Mouse (Mus musculus) layer of hippocampus, adult 9-11 months (tissue): ENCODE measurements around the gene Cers2.

ENCODE experiments used
- DNase-seq: peaks from one replicate; pipeline ENCODE4 v3.0.0; 2022

Gene Cers2

DNA sequence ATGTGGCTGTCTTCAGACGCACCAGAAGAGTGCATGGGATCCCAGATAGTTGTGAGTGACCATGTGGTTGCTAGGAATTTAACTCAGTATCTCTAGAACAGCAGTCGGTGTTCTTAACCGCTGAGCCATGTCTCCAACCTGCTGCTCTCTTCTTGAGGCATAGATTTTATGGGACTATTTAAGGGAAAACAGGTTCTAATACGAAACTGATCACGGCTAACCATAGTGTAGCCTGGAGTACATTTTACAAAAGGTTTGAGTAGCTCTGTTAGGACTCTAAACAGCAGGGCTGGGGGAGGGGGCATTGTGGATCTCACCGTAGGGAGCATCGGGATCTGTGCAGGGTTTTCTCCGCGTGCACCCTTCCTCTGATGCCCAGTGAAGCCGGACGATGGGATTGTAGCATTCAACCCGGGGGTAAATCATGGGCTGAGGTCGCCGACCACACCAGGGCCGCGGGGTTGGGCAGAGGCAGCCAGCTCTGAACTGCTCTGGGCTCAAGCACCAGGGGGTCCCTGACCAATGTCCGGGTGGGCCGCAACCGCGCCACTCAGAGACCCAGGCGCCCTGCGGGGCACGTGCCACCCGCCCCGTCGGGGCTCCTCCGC is at the start of gene Cers2:
Cers2 (plus strand) TSS at position 306 of the 608 bp plus-strand sequence.
- DNase-seq, result no peak

DNA sequence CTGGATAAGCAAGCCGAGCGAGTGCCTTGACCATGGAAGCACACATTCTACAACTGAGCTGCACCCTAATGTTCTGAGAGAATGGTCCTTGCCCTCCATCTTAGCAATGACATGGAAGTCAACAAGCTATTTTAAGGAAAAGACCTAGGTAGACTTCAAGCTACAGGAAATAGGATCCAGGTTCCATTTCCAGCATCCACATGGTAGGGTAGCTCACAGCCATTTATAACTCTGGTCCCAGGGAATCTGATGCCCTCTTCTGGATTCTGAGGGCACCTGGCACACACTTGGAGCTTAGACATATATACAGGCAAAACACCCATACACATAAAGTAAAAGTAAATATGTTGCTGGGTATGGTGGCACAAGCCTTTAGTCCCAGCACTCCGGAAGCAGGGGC is 48.5 kb upstream of the Cers2 start:
- no peak for DNase-seq

DNA sequence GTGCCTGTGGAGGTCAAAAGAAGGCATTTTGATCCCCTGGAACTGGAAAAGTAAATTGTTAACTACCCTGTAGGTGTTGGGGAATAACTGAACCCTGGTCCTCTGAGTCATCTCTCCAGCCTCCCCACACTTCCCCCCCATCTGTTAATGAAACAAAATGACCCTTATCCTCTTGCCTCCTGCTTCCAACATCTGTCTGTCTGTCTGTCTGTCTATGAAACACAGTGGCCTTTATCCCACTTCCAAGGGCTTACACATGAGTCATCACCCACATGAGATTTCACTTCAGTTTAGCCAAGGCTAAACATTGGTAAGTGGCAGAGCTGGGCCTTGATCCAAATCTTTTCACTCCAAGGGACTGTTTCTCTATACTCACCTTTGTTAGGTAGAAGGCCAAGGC is 46.7 kb upstream of the Cers2 start:
- no peak for DNase-seq

DNA sequence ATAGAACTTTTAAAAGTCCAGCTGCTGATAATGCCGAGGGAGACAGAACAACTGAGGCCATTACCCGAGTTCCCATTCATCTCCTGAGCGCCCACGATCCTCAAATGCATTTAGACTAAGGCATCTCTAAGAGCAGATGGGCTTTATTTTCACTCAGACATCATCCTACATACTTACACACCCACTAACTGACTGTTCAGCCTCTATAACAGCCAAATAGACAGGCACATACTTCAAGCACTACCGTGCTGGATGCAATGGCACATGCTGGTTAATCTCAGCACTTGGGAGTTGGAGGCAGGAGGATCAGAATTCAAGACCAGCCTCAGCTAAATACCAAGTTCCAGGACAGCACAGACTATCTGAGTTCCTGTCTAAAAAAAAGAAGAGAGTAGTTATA is 44.8 kb upstream of the Cers2 start:
- peak; percentile 51 for DNase-seq

DNA sequence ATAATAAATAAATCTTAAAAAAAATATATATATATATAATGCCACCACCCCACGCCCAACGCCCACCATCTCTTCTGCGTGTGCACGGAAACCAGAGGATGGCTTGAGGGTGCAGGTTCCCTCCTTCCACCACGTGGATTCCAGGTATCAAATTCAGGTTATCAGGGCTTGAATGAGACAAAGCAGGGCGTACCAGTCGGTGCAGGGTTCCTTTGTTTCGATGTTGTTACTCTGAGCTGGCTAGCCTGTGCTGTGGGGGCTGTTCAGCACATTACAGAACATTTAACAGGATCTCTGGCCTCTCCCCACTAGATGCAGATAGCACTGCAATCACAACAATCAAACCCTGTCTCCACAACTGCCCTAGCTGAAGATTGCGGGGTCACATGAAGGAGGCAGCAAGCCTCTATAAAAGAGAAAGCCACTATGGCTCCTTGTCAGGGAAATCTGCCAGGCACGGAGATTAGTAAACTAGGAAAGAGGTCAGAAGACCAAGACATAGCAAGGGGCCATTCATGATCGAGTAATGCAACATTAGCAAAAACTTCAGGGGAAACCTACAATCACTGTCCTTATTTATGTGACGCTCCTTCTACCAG is 43.7 kb upstream of the Cers2 start:
- no peak for DNase-seq

DNA sequence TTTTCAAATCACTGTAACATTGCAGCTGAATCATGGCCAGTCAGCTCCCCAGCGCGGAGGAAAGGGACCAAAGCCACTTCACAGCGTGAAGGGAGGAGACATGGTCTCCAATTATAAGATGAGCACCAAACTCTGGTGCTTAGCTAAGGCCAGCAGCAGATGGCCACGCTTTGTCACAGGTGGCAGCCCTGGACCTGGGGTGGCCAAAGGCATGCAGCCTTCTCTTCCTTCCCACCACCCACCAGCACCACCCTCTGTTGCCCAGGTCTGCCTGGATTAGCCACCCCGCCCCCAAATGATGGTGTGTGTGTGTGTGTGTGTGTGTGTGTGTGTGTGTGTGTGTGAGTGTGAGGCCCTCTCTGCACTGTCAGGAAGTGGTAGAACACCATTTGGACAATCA is 41.1 kb upstream of the Cers2 start:
- no peak for DNase-seq

DNA sequence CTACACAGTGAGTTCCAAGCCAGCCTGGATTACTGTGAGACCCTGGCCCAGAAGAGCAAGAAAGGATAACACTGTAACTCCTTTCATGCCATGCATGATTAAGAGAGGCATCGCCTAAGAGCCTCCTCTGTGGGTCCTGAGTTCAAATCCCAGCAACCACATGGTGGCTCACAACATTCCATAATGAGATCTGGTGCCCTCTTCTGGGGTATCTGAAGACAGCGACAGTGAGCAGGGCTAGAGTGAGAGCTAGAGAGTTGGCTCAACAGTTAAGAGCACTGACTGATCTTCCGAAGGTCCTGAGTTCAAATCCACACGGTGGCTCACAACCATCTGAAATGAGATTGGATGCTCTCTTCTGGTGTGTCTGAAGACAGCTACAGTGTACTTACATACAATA is 40.1 kb upstream of the Cers2 start:
- no peak for DNase-seq

DNA sequence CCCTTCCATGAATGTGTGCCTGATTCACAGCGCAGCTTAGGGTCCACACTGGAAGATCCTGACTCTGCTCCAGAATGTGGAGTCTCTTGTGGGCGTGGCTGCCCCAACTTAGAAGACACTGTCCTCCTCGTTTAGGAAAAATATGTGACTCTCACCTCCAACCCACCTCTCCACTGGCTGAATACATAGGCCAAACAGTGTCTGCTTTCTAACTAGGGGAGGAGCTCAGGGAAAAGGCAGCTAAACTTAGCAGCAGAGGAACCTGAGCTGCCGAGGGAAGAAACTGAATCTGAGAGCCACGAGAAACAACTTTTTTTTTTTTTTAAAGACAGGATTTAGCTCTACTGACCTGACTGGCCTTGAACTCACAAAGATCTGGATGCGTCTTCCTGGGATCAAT is 39.4 kb upstream of the Cers2 start:
- DNase-seq, result no peak

DNA sequence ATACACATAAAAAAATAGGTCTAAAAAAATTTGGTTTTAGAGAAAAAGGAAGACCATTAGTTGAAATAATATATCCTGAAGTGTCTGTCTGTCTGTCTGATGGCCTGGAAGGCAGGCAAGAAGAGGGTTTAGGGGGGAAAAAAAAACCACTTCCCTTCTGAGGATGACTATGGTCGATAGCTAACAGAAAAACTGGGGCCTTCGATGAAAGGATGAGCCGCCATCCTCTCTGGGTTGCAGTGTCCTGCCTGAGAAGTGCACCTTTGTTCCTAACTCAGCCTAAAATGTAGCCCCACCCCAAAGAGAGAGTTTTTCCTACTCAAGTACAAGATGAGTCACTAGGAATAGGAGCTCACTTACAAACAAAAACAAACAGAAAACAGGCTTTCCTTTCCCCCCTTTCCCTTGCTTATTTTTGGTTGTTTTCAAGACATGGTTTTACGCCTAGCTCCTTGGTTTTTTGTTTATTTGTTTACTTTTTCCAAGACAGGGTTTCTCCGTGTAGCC is 38.1 kb upstream of the Cers2 start:
- no peak for DNase-seq

DNA sequence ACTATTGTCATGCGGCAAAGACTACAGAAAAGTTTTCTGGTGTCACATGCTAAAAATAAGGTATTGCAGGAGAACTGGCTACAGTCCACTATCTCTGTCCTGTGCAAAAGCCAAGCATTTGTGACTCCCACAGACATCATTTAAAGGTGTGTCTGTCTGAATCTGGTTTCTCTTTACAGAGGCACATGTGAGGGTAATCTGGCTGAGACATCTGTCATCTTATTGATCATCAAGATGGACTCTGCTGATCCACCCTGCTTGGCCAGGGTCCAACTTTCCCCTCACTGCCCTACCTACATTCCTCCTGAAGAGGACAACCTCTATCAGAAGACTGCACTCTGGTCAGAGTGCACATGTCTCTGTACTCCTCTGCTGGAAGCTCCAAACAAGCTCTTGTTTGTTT is 37.4 kb upstream of the Cers2 start:
- DNase-seq, result no peak

DNA sequence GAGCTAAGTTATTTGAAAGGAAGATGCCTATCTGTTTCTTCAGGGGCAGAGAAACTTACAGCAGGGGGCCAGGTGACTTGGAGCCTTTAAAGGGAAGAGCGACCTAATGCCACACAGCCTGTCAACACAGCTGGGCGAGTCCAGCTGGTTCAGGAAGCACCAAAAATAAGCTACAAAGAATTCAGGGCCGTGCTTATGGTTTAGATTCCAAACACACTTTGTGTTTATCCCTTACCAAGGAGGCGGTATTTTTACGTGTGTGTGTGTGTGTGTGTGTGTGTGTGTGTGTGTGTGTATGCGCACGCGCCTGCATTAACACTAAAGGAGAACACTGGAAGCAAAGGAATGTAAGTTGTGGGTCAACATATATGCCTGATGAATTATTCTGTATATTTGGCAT is 33.8 kb upstream of the Cers2 start:
- no peak for DNase-seq

DNA sequence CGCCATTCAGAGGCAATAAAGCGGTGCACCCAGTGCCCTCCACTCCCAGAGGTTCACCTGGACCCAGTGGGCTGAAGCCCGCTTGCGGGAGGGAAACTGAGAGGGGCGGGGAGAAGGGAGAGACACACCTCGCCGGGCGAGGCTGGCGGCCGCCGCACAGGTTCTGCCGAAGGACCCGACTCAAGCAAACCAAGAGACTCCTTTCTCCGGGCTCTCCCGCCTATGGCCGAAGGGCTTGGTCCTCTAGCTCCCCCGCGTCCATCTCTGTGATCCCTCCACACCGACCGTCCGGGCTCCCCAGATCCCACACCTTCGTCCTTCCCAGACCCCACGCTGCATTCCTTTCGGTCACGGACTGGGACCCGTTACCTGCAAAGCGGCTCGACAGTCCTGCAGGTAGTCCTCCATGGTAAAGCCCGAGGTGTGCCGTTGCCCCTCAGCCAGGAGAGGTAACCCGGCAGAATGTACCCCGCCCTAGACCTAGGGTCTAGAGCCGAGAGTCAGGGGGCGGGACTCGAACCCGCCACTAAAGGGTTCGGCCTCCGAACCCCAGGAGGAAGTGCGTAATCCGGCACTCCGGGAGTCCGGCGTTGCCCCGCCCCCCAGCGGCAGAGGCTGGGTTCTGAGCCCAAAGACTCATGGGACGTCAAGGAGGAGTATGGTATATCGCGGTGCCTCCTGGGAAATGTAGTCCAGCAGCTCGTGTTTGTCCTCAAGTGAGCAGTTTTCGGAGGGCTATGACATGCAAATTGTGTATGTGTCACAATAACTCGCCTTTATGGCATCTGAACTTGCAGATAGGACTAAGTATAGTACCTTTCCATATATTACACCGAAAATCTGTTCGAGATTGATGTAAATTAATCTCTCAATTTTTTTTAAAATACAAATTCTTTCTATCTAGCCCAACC is 33.1 kb upstream of the Cers2 start, which contains the start of the genes Mindy1 and Prune1:
Mindy1 (plus strand) TSS at position 130 of the 911 bp plus-strand sequence.
Prune1 (minus strand) TSS at position 861 of the 911 bp plus-strand sequence.
- peak; percentile 99 for DNase-seq

DNA sequence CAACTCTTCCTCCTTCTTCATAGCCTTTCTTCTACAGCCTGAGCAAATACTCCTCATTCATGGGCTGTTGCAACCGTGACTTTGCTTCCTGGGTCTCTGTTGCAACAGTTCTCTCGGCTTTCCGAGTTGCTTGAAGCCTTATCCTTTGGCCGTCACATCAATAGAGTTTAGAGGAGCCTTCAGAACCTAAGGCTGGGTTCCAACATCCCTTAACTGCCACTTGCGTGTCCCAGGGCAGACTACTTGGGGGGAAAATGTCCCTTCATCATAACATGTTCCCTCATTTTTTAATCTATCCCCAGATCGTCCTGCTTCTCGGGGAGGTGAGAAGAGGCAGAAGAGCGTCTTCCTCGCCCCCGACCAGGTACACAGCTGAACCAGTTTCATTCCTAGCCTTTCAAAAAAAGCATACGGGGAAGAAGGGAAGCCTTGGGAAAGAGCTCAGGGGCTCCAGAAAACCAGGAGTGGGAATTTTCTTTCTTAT is 32.2 kb upstream of the Cers2 start:
- DNase-seq, result peak; percentile 44

DNA sequence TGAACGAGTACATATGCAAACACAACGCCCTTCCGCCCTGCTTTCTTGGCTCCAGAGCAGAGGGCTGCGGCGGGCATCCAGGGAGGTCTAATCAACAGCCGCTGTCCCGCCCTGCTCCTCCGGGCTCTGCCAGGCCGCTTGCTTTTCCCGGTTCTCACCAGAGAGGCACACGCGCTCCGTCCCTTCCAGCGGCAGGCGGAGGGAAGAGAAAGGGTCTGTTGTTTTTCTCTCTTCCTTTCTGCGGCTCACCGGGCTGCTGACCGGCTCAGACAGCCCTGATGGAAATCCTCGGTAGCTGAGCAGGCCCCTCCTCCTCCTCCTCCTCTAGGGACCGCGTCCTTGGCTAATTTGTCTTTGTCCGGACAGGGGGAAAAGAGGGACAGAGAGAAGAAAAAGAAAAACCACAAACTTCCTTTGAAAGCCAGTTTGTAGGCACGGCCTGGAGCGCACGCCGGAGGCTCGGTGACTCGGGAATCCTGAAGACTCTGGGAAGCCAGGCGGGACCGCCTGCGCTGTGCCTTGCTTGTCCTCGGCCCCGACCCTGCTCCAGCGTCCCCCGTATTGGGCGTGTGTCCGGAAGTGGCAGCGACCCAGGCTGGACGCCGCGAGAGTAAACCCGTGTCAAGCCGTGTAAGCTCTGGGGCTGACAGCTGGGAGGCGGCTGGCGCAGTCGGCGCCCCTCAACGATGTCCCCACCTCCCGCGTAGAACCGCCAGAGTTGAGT is 31.6 kb upstream of the Cers2 start:
- DNase-seq, result peak; percentile 72

DNA sequence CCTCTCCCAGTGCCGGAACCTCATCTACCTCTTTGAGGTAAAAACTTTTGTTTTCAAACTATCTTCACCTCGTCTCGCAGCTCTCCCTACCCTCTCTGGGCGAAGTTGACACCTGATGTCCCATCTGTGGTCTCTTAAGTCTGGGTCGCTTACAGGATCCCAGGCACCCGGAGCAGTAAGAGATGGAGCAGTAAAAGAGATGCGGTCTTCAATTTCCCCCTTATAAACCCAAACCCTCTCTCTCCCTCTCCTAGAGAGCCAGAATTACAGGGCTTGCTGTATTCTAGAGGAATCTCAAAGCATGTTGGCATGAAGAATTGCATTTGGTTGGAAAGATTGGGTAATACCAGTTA is 31.0 kb upstream of the Cers2 start:
- DNase-seq, result no peak

DNA sequence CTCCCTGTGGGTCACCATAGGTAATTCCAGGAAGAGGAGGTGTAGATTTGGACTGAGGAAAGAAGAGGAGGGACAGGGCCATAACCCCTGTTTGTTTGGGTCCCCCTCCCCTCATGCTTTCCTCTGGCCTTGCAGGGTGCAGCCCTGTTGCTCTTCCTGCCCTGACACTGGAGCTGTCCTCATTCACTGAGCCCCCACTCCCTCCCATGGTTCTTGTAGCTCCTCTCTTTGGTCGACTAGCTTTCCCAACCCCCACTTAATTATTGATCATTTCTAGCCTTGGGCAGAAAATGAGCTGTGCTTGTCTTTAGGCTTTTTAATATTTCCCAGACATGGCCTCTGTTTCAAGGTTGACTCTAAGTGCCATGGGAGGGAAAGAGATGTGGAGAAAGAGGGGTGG is 30.5 kb upstream of the Cers2 start:
- no peak for DNase-seq

DNA sequence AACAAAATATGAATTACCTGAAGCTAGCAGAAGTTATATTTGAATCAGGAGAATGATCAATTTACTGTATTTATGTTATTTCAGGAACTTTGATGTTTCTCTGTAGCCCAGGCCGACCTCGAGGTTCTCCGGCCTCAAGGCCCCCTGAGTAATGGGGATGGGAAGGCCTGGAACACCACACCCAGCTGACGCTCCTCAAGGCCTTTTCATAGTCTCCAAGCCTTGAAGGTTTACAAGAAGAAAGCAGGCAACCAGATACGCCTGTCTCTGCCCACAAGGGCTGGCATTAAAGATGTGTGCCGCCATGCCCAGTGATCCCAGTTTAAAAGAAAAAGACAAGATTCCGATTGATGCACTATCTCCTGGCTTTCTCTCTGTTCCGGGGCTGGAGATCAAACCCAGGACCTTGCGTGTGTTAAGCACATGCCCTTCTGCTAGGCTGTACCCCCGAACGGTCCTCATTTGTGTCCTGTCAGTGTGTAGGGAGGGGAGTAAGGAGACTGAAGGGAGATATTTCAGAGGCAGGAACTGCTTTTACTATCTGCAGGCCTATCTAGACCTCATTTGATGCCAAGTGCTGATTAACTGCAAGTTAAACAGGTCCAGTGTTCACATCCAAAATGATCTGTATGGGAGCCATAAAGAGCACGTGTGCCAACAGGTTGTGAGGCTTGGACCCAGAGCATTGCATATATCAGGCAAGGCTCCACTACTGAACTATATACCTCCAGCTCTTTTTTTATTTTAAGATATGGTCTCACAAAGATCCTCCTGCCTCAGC is 29.9 kb upstream of the Cers2 start:
- DNase-seq, result no peak

DNA sequence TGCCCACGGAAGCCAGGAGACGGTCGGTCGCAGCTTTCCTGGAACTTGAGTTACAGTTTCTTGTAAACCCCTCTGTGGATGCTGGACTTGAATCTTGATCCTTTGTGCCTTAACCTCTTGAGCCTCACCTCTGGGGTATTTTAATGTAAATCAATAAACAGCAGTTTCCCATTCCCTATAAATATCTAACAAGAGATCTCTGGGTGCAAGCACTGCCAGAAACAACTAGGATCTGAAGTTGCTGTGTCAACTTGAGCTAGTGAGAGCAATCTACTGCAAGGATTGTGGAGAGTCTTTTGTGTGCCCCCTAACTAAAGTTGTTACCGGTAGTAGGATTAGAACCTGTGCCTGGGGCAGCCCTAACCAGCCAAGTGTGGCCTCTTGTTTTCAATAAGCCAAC is 29.2 kb upstream of the Cers2 start:
- DNase-seq, result no peak

DNA sequence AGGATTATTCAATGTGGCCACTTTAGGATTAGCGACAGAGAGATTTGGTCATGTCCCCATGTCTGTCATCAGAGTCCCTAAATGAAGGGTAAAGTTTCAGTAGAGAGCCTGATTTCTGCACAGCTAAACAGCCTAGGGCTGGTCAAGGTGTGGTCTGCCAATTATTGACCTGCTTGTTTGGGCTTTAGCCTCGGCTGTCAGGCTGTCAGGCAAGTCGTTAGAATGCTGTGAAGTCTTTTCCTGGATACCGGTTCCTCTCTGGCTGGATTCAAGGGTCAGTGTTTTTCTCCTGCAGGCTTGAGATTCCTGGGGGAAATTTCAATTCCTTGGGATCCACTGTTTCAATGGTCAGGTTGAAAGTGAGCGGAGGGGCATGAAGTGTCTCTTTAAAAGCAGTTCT is 28.6 kb upstream of the Cers2 start:
- DNase-seq, result no peak

DNA sequence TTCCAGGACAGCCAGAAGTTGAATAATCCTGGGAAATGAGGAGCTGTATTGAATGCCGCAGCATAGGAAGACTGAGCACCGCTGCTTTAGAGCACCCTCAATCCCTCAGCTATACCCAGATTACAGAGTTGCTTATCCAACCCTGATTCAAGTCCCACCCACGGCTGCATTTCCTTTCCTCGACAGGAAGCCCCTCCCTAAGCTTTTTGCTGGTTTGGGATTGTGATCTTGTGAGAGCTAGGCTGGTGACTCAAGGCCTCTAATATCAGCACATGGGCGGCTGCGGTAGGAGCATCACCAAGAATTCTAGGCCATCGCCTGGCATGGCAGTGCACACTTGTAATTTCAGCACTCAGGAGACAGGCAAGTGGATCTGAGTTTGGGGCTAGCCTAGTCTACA is 28.1 kb upstream of the Cers2 start:
- no peak for DNase-seq

DNA sequence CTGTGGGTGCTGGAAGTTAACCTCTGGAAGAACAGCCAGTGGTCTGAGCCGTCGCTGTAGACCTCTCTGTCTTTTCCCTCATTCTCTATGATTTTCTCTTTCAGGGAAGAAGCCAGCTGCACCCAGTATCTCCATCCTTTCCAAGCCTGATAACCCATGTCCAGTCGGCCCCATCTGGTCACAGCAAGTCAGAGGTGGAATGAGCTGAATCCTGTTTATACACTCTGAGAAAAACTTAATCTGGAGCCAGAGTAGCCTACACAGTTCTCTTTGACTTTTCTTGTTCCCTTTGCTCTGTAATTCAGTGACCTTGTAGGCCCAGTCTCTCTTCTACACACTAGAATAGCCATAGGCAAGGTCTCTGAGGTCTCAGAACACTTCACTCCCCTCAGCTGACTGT is 27.1 kb upstream of the Cers2 start:
- no peak for DNase-seq

DNA sequence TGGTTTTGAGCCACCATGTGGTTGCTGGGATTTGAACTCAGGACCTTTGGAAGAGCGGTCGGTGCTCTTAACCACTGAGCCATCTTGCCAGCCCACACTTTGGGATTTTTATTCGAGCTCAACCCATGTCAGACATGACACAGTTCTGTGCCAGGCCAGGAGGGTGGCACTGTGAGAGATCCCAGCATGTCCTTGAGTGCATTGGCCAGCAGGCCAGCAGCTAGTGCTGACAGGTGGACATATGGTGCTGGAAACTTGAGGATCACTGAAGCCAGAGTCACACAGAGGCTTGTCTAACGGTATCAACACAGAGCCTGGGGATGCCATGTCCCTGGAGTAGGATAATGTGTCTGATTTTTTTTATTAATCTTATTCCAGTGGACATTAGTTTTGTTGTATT is 25.2 kb upstream of the Cers2 start:
- DNase-seq, result no peak
